Mouse (Mus musculus): ENCODE data around the gene Grhpr.
"Not testable (repeated sequence)": the region's sequence is repeated elsewhere in the genome, so short reads cannot be mapped to it uniquely, and the experiment has no call there.

The Grhpr gene

DNA sequence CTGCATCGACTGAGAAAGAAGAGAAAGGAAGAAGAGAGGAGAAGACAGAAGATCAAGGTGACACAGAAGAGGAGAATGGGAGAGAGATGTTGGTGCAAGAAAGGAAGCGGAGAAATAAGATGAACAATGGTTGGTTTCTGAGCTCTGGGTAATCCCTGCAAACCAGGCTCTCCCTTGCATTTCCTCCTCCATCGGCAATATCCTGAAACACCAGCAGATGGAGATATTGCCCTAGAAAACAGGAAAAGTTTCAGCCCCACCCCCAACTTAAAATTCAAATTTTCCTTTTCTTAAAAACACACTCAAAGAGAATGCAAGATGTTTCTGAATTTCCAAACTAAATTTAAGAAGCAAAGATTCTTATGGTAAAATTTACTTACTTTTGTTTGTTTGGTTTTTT is 34.4 kb downstream of the Grhpr start:
- DNase-seq (ENCODE audit: low spot score), result peak; percentile 76

DNA sequence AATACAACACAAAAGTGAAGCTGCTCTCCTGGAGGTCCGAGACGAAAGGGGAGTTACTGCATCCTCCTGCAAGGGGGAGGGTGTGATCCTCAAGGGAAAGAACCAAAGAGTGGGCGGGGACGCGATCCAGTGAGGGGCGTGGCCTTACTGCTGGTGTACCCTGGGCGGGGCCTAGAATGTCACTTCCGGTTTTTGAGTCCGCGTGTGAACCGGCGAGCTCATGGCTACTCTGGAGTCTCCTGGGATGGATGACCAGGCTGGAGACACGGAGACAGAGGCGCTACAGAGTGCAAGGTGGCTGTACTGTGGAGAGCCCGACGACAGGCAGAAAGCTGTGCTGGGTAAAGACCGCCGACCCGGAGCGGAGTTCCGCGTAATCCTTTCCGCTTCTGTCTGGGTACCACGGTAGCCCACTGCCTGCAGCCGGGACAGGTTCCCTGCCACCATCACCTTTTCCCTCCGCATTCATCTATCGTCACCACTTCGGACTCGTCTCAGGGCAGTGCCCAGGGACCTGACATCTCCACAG is 37.3 kb downstream of the Grhpr start, which contains the start of gene Polr1e:
Polr1e (plus strand) TSS at position 132 of the 529 bp plus-strand sequence.
- peak; percentile 91 for DNase-seq (ENCODE audit: low spot score)

- no peak for DNase-seq (ENCODE audit: low spot score)
These were observed 37.8 kb downstream of the Grhpr start for GRCm38 (mm10) chr4:45019009-45019408.

GRCm38 (mm10) chr4:45026459-45026858 is 45.3 kb downstream of the Grhpr start:
- DNase-seq (ENCODE audit: low spot score), result no peak

GRCm38 (mm10) chr4:45032586-45032985 is 51.4 kb downstream of the Grhpr start:
- no peak for DNase-seq (ENCODE audit: low spot score)

GRCm38 (mm10) chr4:45034693-45035628 is 53.8 kb downstream of the Grhpr start:
- DNase-seq (ENCODE audit: low spot score), result no peak

- DNase-seq (ENCODE audit: low spot score), result no peak
These were observed 54.9 kb downstream of the Grhpr start for GRCm38 (mm10) chr4:45036048-45036447.

DNA sequence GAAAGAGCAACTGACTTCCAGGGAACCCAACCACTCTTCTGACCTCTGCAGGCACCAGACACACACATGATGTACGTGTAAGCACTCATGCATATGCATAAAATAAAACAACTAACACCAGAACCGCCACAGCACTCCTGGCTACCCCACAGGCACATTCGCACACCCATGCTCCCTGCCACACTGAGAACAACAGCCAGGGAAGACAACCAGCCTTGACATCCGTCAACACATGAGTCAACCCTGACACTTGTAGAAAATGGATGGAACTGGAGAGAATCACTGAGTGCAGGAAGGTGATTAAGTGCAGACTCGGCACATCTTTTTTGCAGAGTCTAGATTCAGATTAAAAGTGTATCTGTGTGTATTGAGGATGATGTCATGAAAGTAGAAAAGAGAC is 55.4 kb downstream of the Grhpr start:
- DNase-seq (ENCODE audit: low spot score), result no peak

GRCm38 (mm10) chr4:45037455-45038410 is 56.5 kb downstream of the Grhpr start:
- DNase-seq (ENCODE audit: low spot score), result no peak

GRCm38 (mm10) chr4:45038879-45039278 is 57.7 kb downstream of the Grhpr start:
- DNase-seq (ENCODE audit: low spot score), result not testable (repeated sequence)

- not testable (repeated sequence) for DNase-seq (ENCODE audit: low spot score)
These were observed 58.4 kb downstream of the Grhpr start for GRCm38 (mm10) chr4:45039546-45039945.
